Mouse (Mus musculus) stomach, embryonic 14.5 days (tissue): ENCODE results near the gene A930004D18Rik. TPM values are rescaled to one million over a fixed set of nuclear protein-coding genes. Genes with fewer than 3 reads are reported as not detected.

Experiments used
- ATAC-seq: fragments of 200-750 bp; cut with Nextera tagmentation; 2 replicates; pipeline ENCODE4 v1.8.0; 2017; ENCODE audit warnings: low read depth, moderate TSS enrichment; ENCODE audit not compliant: insufficient number of reproducible peaks, insufficient read depth, low FRiP score
- H3K27ac ChIP-seq: fragments of 300-500 bp; sonication (generic); 2 replicates; pipeline ENCODE4 v1.5.1; 2014; ENCODE audit warnings: mild to moderate bottlenecking, low read length, moderate library complexity, mixed read lengths
- H3K27me3 ChIP-seq: fragments of 300-500 bp; sonication (generic); 2 replicates; pipeline ENCODE4 v1.6.1; 2014; ENCODE audit warnings: low read length, control low read depth, mixed read lengths; ENCODE audit not compliant: control insufficient read depth, insufficient read depth
- H3K36me3 ChIP-seq: fragments of 300-500 bp; sonication (generic); 2 replicates; pipeline ENCODE4 v1.6.1; 2014; ENCODE audit warnings: mild to moderate bottlenecking, control low read depth, low read length, moderate library complexity, mixed read lengths; ENCODE audit not compliant: control insufficient read depth, insufficient read depth
- H3K4me1 ChIP-seq: fragments of 300-500 bp; sonication (generic); 2 replicates; pipeline ENCODE4 v1.6.1; 2014; ENCODE audit warnings: low read length, control low read depth, mixed read lengths; ENCODE audit not compliant: control insufficient read depth, insufficient read depth
- H3K4me2 ChIP-seq: fragments of 300-500 bp; sonication (generic); replicated peaks from 2 replicates; pipeline ENCODE4 v1.6.1; 2014; ENCODE audit warnings: low read depth, low read length, control low read depth
- H3K4me3 ChIP-seq: fragments of 300-500 bp; sonication (generic); 2 replicates; pipeline ENCODE4 v1.5.1; 2014; ENCODE audit warnings: low read depth, low read length, control low read depth
- H3K9ac ChIP-seq: fragments of 300-500 bp; sonication (generic); replicated peaks from 2 replicates; pipeline ENCODE4 v1.6.1; 2014; ENCODE audit warnings: low read depth, mild to moderate bottlenecking, control low read depth, low read length, moderate library complexity, mixed read lengths
- H3K9me3 ChIP-seq: fragments of 300-500 bp; sonication (generic); 2 replicates; pipeline ENCODE4 v1.6.1; 2016; ENCODE audit warnings: low read depth, low read length, control low read depth; ENCODE audit not compliant: control insufficient read depth
- WGBS: fragments of 180-500 bp; shearing (Covaris S2); extraction: QIAGEN DNeasy Blood & Tissue Kit; methylation state at CpG from one replicate; pipeline ENCODE4 v1.1.7; 2014; 5-methylcytosine and 5-hydroxymethylcytosine counted together
- polyA plus RNA-seq: library from polyadenylated mRNA; unstranded; fragments of >200 nt; fragmentation: Nextera tagmentation; extraction: Ambion mirVana; gene quantifications from 2 replicates; pipeline ENCODE4 v1.2.1, GENCODE M21; 2014

Gene A930004D18Rik
- polyA plus RNA-seq, 1 experiment from 2014 or later: 9.9 TPM

- ATAC-seq: peak; percentile 38
- Histone ChIP-seq H3K4me1 (peaks cover 6% of the 10 kb centered on the region; the same call in 1 of the 2 replicates), H3K27ac (peak overlapping the region; percentile 100), H3K9me3 (no peaks in the 10 kb centered on the region), H3K4me2 (peak overlapping the region; percentile 91), H3K9ac (peak overlapping the region; percentile 97), H3K36me3 (peaks cover 7% of the 10 kb centered on the region; the same call in 1 of the 2 replicates), H3K4me3 (peak overlapping the region; percentile 79), H3K27me3 (no peaks in the 10 kb centered on the region)
- WGBS: under 1% methylated on average over 18 of the region's 18 CpGs
Observed at GRCm38 (mm10) chr2:18063763-18064251, 26.3 kb upstream of the A930004D18Rik start.

DNA sequence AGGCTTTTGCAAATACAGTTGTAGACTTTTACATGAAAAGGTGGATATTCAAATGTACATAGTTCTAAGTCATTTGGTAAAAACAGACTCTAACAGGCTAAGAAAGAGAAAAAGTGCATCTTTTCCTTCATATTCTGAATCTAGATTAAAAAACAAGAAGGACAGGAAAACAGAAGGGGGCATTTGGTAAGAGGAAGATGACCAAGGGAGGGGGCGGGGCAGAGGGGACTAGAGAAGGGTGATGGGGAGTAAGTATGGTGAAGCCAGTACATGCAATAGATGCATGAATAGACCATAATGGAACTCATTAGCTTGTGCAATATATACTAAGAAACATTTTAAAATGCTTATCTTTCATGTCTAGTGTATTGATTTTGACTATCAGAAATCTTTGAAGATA lies 22.9 kb upstream of the A930004D18Rik start:
- no peaks in the 10 kb centered on the region for H3K27me3 ChIP-seq
- H3K4me2 ChIP-seq: no peak overlapping the region
- 94% methylated on average over 1 of the region's 1 CpGs for WGBS
- H3K27ac ChIP-seq: no peak overlapping the region
- H3K9me3 ChIP-seq: no peaks in the 10 kb centered on the region
- no peak overlapping the region for H3K4me3 ChIP-seq
- H3K36me3 ChIP-seq: no peaks in the 10 kb centered on the region
- no peak overlapping the region for H3K9ac ChIP-seq
- no peak for ATAC-seq
- H3K4me1 ChIP-seq: no peaks in the 10 kb centered on the region

GRCm38 (mm10) chr2:18059891-18060290 lies 22.4 kb upstream of the A930004D18Rik start:
- Histone ChIP-seq H3K27me3 (no peaks in the 10 kb centered on the region), H3K4me2 (no peak overlapping the region), H3K4me3 (no peak overlapping the region), H3K27ac (no peak overlapping the region), H3K4me1 (no peaks in the 10 kb centered on the region), H3K36me3 (no peaks in the 10 kb centered on the region), H3K9me3 (no peaks in the 10 kb centered on the region), H3K9ac (no peak overlapping the region)
- no peak for ATAC-seq
- WGBS: 86% methylated on average over 1 of the region's 1 CpGs

- WGBS: 36% methylated on average over 2 of the region's 2 CpGs
Observed at GRCm38 (mm10) chr2:18059063-18059462, 21.5 kb upstream of the A930004D18Rik start.

GRCm38 (mm10) chr2:18058146-18058708 lies 20.7 kb upstream of the A930004D18Rik start:
- Histone ChIP-seq H3K9ac (peak overlapping the region; percentile 74), H3K9me3 (no peaks in the 10 kb centered on the region), H3K4me2 (peak overlapping the region; percentile 96), H3K4me3 (peak overlapping the region; percentile 45), H3K27me3 (no peaks in the 10 kb centered on the region), H3K27ac (peak overlapping the region; percentile 100), H3K36me3 (no peaks in the 10 kb centered on the region), H3K4me1 (peaks cover 7% of the 10 kb centered on the region; the same call in 1 of the 2 replicates)
- ATAC-seq: no peak
- WGBS: 20% methylated on average over 9 of the region's 9 CpGs

More at GRCm38 (mm10) chr2:18059063-18059462, 21.5 kb upstream of the A930004D18Rik start:
- Histone ChIP-seq H3K4me2 (no peak overlapping the region), H3K36me3 (no peaks in the 10 kb centered on the region), H3K27me3 (no peaks in the 10 kb centered on the region), H3K4me1 (peaks cover 2% of the 10 kb centered on the region; the same call in 1 of the 2 replicates), H3K9me3 (no peaks in the 10 kb centered on the region), H3K27ac (no peak overlapping the region), H3K4me3 (no peak overlapping the region), H3K9ac (no peak overlapping the region)
- ATAC-seq: no peak

- no peaks in the 10 kb centered on the region for H3K36me3 ChIP-seq
- peak overlapping the region; percentile 74 for H3K9ac ChIP-seq
- 1% methylated on average over 48 of the region's 48 CpGs for WGBS
- no peak for ATAC-seq
- H3K9me3 ChIP-seq: no peaks in the 10 kb centered on the region
- peak overlapping the region; percentile 96 for H3K4me2 ChIP-seq
- no peaks in the 10 kb centered on the region for H3K27me3 ChIP-seq
- H3K27ac ChIP-seq: peak overlapping the region; percentile 100
- H3K4me3 ChIP-seq: peak overlapping the region; percentile 45
- peaks cover 7% of the 10 kb centered on the region; the same call in 1 of the 2 replicates for H3K4me1 ChIP-seq
Observed at GRCm38 (mm10) chr2:18057336-18058145, 20.0 kb upstream of the A930004D18Rik start.

GRCm38 (mm10) chr2:18056786-18057255 lies 19.3 kb upstream of the A930004D18Rik start:
- H3K27ac ChIP-seq: peak overlapping the region; percentile 100
- peaks cover 7% of the 10 kb centered on the region; the same call in 1 of the 2 replicates for H3K4me1 ChIP-seq
- peak overlapping the region; percentile 45 for H3K4me3 ChIP-seq
- H3K36me3 ChIP-seq: no peaks in the 10 kb centered on the region
- H3K9me3 ChIP-seq: no peaks in the 10 kb centered on the region
- no peaks in the 10 kb centered on the region for H3K27me3 ChIP-seq
- peak overlapping the region; percentile 74 for H3K9ac ChIP-seq
- WGBS: 1% methylated on average over 30 of the region's 50 CpGs
- peak overlapping the region; percentile 96 for H3K4me2 ChIP-seq
- ATAC-seq: peak; percentile 98

- no peaks in the 10 kb centered on the region for H3K27me3 ChIP-seq
- H3K4me1 ChIP-seq: peaks cover 9% of the 10 kb centered on the region; the same call in 1 of the 2 replicates
- 2% methylated on average over 47 of the region's 66 CpGs for WGBS
- peak; percentile 88 for ATAC-seq
- H3K9ac ChIP-seq: peak overlapping the region; percentile 60
- H3K4me3 ChIP-seq: peak overlapping the region; percentile 45
- H3K4me2 ChIP-seq: peak overlapping the region; percentile 96
- H3K27ac ChIP-seq: peak overlapping the region; percentile 100
- no peaks in the 10 kb centered on the region for H3K36me3 ChIP-seq
- no peaks in the 10 kb centered on the region for H3K9me3 ChIP-seq
Observed at GRCm38 (mm10) chr2:18055929-18056785, 18.6 kb upstream of the A930004D18Rik start.
